Mouse (Mus musculus) embryo, embryonic 9.5 days (tissue): ENCODE data around the gene Traf2.
A peak's percentile ranks its signal among the peaks of the same experiment; 100 is the strongest.

Source experiments
- DNase-seq: peaks from one replicate; pipeline ENCODE4 v3.0.0-alpha.2; 2017; ENCODE audit errors: extremely low spot score

Traf2 gene

DNA sequence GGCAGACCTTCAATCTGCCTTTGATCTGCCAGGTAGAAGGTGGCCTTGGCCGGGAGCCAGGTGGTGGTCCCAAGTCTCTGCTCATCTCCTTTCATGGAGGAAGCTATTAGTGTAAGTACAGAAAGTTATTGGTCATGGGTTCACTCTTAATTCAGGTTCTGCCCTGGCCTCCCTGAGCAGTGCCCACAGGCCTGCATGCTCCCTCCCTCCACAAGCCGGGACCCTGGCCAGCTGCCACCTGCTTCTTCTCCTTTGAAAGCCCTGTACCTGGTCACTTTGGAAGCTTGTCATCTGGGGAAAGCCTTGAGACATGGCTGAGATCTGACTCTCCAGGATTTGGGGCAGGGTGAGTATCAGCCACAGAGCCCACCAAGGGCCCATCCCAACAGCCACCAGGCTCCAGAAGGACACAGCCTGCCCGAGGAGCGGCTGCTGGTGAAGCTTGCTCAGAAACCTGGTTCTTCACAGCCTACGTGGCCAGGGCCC lies 53.2 kb downstream of the Traf2 start, which contains the start of gene Lcn12:
TSS of gene Lcn12 (minus strand) at position 436 of the 486 bp plus-strand sequence.
- no peak for DNase-seq

DNA sequence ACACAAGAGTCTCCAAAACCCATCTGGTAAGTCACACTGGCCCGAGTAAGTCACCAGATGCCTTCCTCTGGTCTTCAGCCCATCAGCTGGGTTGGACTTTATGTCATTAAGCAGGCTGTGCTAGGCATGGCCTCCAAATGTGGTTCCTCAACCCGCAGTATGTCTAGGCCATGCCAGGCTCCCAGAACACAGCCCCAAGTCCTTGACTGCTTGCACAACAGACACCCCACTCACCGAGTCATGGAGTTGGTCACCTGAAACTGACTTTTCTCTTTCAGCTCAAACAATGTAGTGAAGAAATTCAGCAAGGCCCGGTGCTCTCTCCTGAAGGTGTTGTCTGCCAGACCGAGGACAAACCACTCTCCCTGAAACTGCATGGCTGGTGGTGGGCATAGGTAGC lies 53.8 kb downstream of the Traf2 start:
- no peak for DNase-seq

DNA sequence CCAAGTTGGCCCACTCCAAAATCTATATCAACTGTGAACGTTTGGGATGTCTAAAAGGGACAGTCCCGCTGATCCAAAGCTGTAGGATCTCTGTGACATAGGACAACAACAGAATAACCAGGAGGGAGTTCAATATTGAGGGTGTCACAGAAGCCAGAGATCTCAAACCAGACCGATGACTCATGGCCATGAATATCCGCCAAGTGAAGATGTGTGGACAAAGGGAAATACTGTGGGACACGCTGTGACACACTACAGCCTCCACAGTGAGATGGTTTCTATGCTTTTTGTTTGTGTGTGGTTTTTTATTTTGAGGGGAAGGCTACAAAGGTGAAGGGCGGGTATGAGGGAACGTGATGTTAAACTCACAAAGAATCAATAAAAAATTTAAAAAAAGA lies 58.1 kb downstream of the Traf2 start:
- DNase-seq, result no peak

DNA sequence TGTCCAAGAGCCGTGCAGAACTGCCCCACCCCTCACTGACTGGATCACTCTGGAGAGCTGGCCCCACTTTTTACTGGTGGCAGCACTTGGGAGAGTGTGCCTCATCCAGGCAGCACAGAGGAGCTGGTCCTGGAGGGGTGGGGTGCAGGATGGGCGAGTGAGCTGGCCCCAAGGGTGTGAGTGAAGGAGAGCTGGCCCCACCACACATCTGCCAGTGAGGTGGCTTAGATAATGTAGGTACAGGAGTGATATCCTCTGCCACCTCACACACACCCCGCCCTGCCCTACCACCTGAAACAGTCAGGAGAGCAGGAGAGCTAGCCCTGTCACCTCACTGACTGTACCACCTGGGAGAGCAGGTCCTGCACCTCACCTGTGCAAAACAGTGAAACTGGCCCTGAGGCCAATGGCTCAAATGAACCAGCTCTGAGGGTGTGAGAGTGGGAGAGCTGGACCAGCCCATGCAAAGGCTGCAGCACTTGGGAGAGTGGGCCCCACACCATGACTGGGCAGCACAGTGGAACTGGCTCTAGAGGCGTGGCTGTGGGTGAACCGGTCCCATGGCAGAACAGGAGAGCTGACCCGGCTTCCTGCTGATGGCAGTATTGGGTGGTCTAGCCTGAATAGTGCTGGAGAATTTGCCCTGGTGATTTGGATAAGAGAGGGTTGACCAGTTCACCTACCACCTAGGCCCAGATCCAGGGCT lies 58.6 kb downstream of the Traf2 start:
- no peak for DNase-seq

DNA sequence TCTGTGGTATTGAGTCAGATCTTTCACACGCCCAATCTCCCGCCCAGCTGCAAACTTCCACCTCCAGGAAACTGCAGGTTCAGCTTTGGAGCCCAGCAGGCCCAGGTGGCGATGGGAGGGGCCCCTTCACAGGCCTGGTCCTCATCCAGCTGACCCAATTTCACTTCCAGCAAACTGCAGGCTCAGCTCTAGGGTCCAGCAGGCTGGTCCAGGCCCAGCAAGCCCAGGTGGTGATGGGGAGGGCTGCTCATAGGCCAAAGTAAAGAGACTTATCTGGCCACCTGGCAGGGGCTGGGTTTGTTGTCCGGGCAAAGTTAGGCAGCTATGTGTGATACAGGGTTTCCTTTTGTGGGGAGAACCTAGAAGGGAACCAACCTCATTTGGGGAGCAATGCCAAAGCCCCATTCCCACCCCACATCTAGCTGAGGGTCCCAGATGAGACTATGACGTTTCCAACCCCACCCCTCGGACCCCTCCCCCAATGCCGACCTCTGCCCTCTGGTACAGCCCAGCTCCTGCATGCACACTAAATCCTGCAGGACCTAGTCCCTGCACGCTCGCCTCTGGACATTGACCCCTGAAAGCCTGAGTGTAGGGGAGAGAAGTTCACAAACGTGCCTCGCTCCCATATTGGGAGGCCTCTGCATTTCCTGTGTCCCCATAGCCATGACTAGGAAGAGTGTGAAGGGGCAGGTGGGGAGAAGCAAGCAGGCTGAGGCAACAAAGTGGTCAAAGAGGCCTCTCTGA lies 61.7 kb downstream of the Traf2 start:
- DNase-seq, result no peak

DNA sequence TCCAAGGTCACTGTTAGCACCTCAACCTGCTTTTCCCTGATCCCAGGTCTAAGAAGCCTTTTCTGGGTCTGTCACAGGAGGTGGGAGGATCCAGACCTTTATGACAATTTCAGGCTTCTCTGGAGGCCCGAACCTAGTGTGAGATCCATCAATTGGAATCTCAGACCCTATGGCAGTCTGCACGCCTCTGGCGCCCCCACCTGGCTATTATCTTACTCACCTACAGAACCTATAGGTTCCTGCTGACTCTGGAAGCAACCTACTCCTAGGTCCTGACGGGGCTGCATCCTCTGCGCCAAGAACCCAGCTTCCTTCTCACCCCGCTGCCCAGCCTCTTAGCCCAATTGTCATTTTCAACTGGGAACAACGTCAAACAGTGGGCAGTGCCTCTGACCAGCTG lies 63.8 kb downstream of the Traf2 start:
- DNase-seq, result peak; percentile 21

DNA sequence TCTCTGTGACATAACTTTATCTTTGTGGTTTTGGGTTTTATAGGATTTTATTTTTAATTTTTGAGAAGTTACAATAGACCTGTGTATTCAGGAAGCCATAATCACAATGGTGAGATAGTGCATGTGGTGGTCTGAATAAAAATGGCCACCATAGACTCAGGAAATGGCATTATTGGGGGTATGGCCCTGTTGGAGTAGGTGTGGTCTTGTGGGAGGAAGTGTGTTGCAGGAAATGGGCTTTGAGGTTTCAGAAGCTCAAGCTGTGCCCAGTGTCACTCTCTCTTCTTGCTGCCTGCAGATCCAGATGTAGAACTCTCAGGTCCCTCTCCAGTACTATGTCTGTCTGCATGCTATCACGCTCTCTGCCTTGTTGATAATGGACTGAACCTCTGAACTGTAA lies 66.2 kb downstream of the Traf2 start:
- no peak for DNase-seq

DNA sequence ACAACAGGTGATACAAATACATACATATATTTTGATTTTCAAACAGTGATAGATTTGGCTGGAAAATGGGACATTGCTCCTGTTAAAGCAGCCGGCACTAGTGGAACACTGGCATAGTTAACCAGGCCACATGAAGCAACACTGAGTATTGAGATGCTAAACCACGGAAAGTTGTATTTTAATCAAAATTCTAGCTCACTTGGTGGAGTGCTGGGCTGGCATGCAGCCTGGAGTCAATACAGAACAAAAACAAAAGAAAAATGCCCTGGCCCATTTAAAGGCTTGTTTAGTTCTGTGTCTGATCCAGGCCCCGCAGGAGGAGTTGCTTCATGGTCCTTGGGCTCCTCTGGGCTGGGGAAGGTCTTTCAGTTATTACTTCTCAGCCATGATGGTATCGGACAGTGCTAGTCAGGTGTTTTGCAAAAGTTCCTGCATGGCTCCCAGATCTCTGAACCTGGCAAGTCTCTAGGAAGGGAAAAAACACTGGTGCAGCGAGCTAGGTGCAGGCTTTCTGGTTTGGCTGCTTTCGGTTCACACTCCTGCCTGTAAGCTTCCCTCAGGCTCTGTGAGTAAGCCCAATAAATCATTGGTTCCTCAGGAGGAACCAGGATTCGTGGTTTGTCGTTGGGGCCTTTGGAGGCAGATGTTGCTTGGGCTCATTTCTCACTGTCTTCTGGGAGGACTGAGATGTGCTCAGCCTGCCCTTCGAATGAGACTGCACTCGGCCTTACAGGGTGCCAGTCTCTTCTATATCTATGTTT lies 67.0 kb downstream of the Traf2 start:
- DNase-seq, result no peak

DNA sequence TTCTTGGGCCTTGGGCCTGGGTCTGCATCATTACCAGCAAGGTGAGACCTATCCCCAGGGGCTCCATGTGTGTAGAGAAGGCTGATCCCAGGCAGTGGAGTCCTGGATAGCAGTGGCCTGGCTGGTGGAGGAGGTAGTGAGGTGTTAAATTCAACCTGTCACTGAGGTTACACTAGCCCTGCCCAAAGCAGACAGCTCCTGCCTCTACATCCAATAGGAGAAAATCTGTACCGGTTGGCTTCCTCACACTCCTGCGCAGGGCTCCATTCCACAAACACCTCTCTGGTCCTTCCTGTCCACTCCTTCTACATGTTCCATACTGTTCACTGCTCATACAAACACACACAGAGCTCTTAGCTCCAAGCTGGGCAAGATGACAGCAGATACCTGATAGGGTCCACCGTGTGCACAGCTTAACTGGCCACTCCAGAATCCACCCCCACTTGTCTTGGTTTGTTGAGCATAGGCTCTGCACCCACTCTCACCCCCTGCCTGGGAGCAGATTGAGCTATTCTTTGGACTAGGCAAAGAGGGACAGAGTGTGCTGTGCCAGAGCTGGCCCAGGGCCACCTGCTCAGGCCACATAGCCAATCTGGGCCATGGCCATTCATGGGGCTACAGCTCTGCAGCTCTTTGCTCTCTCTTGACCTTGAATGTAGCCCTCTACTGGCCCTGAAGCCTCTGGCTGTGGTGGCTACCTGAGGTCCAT lies 68.6 kb downstream of the Traf2 start:
- no peak for DNase-seq

DNA sequence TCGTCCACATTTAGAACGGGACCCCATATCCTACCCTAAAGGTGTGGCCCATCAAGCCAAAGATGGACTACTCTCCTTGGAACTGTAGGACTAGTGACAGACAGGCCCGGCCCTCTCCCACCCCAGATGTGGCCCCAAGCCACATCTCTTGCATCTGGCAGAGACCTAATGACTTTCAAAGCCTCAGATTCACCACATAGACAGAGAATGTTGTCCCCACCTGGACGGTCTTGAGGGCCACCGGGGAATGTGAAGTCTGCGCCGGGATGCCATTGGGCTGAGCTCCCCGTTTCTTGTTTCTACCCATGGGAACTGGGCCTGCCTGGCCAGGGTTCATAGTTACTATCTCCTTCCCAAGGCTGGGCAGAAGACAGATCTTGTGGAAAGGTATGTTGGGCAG lies 69.2 kb downstream of the Traf2 start:
- no peak for DNase-seq

DNA sequence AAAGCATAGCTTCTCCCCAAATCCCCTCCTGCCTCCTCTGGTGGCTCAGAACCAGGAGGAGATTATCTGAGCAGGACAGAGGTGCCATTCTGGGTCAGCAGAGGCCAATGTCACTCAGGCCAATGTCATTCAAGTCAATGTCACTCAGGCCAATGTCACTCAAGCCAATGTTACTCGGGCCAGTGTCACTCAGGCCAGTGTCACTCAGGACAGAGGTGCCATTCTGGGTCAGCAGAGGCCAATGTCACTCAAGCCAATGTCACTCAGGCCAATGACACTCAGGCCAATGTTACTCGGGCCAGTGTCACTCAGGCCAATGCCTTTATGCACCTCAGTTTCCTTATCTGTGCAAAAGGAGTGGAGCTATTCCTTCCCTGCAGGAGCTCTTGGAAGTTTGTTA lies 74.2 kb downstream of the Traf2 start:
- no peak for DNase-seq

DNA sequence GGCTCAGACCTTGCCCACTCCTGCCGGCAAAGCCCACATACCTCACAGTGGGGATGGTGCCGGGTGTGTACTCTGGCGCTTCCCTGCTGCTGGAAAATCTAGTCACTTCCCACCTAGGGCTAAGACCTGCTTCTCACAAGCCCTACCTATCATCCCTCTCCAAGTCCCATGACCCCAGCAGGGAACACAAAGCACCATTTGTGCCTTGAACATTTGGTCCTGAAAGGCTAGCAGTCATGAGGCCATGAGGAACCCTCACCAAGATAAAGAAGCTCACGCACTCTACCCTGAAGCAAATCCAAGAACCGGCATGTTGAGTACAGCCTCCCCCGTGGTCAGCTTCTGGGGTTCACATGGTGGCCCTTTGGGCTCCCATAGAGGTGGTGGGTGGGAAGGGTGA lies 76.8 kb downstream of the Traf2 start, which contains the start of gene Ptgds:
TSS of gene Ptgds (minus strand) at position 78 of the 400 bp plus-strand sequence.
- DNase-seq, result no peak

DNA sequence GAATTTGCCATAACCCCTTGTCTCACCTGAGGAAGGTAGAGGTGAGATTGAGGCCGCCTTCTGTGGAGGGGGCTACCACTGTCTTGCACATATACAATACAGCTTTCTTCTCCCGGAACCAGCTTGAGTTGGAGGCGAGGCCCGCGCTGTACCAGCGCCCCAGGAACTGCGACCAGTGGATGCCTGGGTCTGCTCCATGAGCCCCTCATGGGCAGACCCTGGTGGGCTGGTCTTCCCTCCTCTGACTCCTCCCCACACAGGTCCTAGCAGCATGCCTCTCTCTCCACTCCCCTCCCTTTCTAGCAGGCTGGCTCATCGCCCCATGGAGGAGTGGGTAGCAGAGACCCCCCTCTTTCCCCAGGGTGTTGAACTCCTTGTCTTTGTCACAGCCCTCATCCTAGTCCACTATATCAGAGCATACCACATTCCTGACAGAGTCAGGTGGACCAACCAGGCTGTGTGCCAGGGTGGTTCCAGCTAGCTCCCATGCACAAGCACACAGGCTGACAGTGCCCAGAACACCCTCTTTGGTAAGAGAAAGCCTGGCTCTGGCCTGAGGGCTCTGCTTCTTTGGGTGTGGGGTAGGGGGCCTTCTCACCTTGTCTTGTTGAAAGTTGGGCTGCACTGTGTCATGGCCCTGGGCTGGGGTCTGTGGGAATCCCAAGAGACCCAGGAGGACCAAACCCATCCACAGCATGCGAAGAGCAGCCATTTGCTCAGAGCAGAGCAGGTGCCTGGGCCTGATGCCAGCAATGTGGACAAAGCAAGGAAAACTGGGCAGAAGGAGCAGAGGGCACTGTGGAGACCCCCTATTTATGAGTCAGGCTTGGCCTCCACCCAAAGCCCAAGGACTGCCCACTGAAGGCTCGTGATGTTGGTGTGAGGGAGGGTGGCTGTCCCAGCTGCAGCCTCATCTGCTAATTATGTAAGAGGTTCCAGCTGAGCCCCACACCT lies 77.5 kb downstream of the Traf2 start:
- DNase-seq, result no peak
